Mouse (Mus musculus) erythroblast, embryonic 14.5 days (primary cell): ENCODE data around the gene Sidt1. TPM values are rescaled to one million over a fixed set of nuclear protein-coding genes. Genes with fewer than 3 reads are reported as not detected.

Source experiments
- H3K27me3 ChIP-seq: 2 replicates; pipeline ENCODE4 v1.6.1; 2012; ENCODE audit warnings: inconsistent platforms; ENCODE audit not compliant: control insufficient read depth
- H3K36me3 ChIP-seq: 2 replicates; pipeline ENCODE4 v1.6.1; 2012; ENCODE audit warnings: mild to moderate bottlenecking, inconsistent platforms; ENCODE audit not compliant: control insufficient read depth
- H3K4me1 ChIP-seq: 2 replicates; pipeline ENCODE4 v1.6.1; 2012; ENCODE audit warnings: inconsistent platforms; ENCODE audit not compliant: control insufficient read depth
- H3K4me3 ChIP-seq: replicated peaks from 2 replicates; pipeline ENCODE3; 2012; ENCODE audit warnings: moderate library complexity, mild to moderate bottlenecking, inconsistent platforms
- H3K9me3 ChIP-seq: 2 replicates; pipeline ENCODE4 v1.6.1; 2012; ENCODE audit warnings: low read length, inconsistent platforms, mixed read lengths; ENCODE audit not compliant: control insufficient read depth
- GATA1 ChIP-seq: IDR thresholded peaks from 2 replicates; pipeline ENCODE4 v1.6.1; 2012; ENCODE audit warnings: low read length, inconsistent platforms, mixed read lengths
- TAL1 ChIP-seq: IDR thresholded peaks from 3 replicates; pipeline ENCODE4 v1.6.1; 2012; ENCODE audit warnings: low read length, inconsistent platforms, mixed read lengths
- polyA plus RNA-seq: library from polyadenylated mRNA; stranded (reverse); fragments of >175 nt; gene quantifications from 2 replicates; pipeline ENCODE4 v1.2.3, GENCODE M21; 2012

Gene Sidt1
- polyA plus RNA-seq, 1 experiment, result not detected

DNA sequence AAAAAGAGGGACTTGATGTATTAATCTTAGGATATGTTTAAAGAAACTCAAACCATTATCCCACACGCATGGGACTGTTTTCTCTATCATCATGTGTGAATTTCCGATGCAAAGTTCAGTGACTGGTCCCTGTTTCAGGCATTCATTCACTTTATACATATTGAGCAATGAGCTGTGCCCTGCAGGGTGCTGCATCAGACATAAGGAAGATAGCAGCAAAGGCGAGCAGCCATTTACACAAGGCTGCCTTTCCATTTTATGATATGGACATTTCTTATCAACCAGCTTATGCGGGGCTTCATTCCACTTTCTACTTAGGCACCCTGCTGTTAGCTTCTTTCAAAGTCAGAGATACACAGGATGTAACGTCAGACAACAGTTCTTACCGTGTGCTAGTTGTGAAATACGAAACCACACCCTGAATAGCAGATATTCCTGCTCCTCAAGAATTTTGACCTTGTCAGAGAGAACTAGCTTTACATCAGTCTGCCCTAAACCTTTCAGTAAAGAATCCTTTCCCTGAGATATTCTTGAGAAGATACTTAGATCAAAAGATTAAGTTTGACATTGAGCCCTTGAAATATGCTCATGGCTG lies 45.5 kb downstream of the Sidt1 start:
- Histone ChIP-seq H3K27me3 (no peaks in the 10 kb centered on the region), H3K4me1 (no peaks in the 10 kb centered on the region), H3K4me3 (no peak overlapping the region), H3K9me3 (no peaks in the 10 kb centered on the region), H3K36me3 (no peaks in the 10 kb centered on the region)
- TF ChIP-seq GATA1 (no peak), TAL1 (no peak)

DNA sequence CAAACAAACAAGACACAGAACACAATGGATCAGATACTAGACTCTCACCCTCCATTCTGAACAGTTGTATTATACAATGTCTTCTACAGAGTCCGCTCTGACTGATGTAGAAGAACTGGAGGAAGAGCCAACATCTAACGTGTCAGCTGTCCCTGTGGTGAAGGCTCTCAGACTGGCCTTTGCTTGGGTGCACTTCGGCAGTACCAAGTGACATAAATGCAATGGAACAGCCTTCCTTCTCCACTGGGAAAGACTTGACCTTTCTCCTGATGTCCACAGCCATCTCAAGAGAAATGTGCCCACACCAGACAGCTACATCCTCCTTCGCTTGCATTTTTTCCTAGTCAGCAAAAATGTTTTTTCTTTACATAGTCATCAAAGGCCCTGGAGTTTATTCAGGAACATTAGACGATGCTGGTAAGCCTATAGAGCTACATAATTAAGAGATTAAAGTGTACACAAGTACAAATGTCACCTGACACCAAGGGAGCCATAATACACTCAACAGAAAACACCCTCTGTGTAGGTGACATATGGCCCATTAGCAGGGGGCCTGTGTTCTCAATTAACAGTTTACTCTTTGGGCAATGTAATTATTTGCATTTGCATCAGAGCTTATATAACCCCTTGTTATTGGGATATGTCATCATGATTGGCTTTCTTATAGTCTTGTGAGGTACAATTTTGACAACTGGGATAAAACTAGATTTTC lies 50.2 kb downstream of the Sidt1 start:
- H3K36me3 ChIP-seq, result no peaks in the 10 kb centered on the region
- H3K4me1 ChIP-seq, result no peaks in the 10 kb centered on the region
- no peaks in the 10 kb centered on the region for H3K9me3 ChIP-seq
- no peaks in the 10 kb centered on the region for H3K27me3 ChIP-seq
- TF ChIP-seq TAL1 (no peak), GATA1 (no peak)
- H3K4me3 ChIP-seq, result no peak overlapping the region

DNA sequence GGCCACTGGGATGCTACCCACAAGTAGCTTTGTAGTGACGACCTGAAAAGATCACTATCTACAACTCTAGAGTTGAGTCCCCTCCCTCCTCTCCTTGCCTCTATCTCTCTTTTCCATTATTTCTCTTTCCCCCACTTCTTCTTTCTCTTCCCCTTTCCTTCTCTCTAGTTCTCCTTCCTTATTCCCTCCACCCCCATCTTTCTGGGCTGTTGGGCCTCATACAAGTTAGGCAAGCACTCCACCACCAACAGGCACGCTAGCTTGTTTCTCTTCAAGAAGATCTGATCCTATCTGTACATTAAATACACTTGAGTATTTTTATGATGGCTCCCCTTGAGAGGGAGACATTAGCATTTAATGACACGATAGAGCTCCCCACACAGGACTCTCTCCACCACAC lies 51.0 kb downstream of the Sidt1 start:
- H3K4me1 ChIP-seq, result no peaks in the 10 kb centered on the region
- no peaks in the 10 kb centered on the region for H3K27me3 ChIP-seq
- H3K9me3 ChIP-seq, result no peaks in the 10 kb centered on the region
- H3K36me3 ChIP-seq, result no peaks in the 10 kb centered on the region
- no peak for TF ChIP-seq GATA1
- TF ChIP-seq TAL1, result no peak
- H3K4me3 ChIP-seq, result no peak overlapping the region

DNA sequence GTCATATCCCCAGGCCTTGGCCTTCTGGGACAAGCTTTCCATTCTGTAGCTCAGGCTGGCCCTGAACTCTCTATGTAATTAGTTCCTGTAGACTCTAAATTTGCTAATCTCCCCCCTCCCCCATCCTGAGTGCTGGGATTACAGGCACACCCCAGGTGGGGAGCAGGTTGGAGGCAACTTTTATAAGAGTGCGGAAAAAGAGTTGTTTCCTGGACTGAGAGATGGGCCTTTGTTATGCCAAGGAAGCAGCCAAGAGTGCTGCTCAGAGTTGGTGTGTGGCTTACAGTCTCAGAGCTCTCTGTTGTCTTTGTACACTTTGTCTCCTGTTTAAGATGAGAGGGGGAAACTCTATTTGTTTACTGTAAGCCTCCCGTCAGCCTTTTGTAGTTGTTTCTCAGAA lies 52.2 kb downstream of the Sidt1 start:
- no peak for TF ChIP-seq GATA1
- TF ChIP-seq TAL1, result no peak
- Histone ChIP-seq H3K4me3 (no peak overlapping the region), H3K4me1 (no peaks in the 10 kb centered on the region), H3K36me3 (no peaks in the 10 kb centered on the region), H3K9me3 (no peaks in the 10 kb centered on the region), H3K27me3 (no peaks in the 10 kb centered on the region)

DNA sequence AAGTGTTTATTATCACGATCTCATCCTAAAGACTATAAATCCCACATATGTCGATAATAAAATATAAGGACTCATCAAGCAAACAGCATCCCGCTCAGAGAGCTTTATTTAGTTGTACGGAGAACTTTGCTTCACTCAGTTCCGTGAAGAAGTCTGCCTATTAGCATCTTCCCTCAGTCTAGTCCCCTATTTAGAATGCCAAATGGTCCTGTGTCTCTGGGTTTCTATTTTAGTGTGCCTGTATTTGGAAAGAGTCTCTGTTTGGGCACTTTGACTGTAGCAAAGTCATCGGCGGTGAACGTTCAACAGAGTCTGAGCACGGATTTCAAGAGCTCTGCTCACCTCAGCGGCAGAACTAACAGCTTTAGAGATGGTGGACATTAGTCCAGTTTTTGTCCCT lies 55.8 kb downstream of the Sidt1 start:
- Histone ChIP-seq H3K4me3 (no peak overlapping the region), H3K4me1 (no peaks in the 10 kb centered on the region), H3K27me3 (no peaks in the 10 kb centered on the region), H3K36me3 (no peaks in the 10 kb centered on the region), H3K9me3 (no peaks in the 10 kb centered on the region)
- TF ChIP-seq GATA1 (no peak), TAL1 (no peak)

DNA sequence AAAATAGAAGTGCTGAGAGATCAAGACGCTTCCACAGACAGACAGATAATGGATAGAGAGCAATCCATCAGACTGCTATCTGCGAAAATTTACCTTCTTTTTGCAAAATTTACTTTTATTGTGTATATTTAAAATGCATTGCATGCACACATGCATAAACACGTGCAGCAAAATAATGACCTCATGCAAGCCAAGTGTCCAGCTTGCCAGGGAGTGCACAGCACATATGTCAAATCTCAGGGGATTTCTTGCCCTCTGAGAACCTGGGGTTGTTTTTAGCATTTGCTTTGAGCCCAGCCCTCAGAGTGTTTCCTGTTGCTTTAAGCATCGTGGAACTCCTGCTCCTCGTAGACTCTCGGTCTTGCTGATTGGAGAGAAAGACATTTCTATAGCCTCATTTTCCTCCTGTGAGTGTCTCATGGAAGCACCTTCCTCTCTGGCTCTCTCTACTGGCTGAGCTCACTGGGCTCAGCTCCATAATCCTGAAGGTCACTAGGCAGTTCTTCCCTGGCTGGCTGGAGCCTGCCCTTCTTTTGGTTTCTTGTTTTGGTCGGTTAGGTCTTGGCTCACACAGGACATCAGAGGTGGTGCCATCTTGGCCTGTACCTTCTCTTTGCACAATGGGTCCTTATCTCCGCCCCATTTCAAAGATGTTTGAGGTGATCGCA lies 61.5 kb downstream of the Sidt1 start:
- H3K4me3 ChIP-seq, result no peak overlapping the region
- no peaks in the 10 kb centered on the region for H3K36me3 ChIP-seq
- H3K4me1 ChIP-seq, result peaks cover 4% of the 10 kb centered on the region
- peaks cover 4% of the 10 kb centered on the region; the same call in 1 of the 2 replicates for H3K27me3 ChIP-seq
- no peaks in the 10 kb centered on the region for H3K9me3 ChIP-seq
- TF ChIP-seq TAL1 (no peak), GATA1 (no peak)

DNA sequence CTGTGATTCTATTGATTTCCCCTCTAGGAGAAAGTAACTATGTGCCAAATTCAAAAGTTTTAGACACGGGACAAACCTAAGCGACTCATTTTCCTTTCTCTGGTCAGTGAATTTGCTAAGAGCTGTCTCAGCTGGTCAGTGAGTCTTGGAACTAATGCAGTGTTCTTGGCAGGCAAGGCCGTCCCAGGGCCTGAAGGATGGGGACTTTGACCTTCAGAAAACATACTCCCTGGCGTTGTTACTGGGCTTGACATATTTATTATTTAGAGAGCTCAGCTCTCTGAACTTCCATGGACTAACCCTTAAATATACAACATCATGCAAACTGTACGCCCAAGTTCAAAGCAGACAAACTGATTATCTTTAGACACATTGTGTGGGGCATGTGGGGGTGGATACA lies 62.4 kb downstream of the Sidt1 start:
- Histone ChIP-seq H3K4me3 (no peak overlapping the region), H3K9me3 (no peaks in the 10 kb centered on the region), H3K27me3 (peaks cover 4% of the 10 kb centered on the region; the same call in 1 of the 2 replicates), H3K4me1 (peaks cover 13% of the 10 kb centered on the region), H3K36me3 (no peaks in the 10 kb centered on the region)
- TF ChIP-seq GATA1 (no peak), TAL1 (no peak)

DNA sequence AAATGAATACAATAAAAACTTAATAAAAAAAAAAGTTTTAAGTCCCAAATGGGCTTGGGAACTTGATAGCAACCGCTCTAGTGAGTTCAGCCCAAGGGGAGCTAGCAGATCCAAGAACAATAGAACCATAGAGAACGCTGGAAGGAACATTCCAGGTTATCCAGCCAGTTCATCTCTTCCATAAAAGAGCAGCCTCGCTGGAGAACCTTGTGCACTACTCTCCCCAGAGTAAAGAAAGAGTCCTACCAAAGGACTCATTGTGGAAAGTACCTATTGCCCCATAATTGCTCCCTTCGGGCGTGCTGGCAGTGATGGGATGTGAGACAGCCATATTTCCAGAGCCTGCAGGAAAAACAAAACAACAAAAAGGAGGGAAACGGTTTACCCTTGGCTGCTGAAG lies 63.4 kb downstream of the Sidt1 start:
- Histone ChIP-seq H3K4me1 (peaks cover 23% of the 10 kb centered on the region), H3K27me3 (peaks cover 4% of the 10 kb centered on the region; the same call in 1 of the 2 replicates), H3K4me3 (no peak overlapping the region), H3K9me3 (no peaks in the 10 kb centered on the region), H3K36me3 (no peaks in the 10 kb centered on the region)
- TF ChIP-seq TAL1, result no peak
- TF ChIP-seq GATA1, result no peak

DNA sequence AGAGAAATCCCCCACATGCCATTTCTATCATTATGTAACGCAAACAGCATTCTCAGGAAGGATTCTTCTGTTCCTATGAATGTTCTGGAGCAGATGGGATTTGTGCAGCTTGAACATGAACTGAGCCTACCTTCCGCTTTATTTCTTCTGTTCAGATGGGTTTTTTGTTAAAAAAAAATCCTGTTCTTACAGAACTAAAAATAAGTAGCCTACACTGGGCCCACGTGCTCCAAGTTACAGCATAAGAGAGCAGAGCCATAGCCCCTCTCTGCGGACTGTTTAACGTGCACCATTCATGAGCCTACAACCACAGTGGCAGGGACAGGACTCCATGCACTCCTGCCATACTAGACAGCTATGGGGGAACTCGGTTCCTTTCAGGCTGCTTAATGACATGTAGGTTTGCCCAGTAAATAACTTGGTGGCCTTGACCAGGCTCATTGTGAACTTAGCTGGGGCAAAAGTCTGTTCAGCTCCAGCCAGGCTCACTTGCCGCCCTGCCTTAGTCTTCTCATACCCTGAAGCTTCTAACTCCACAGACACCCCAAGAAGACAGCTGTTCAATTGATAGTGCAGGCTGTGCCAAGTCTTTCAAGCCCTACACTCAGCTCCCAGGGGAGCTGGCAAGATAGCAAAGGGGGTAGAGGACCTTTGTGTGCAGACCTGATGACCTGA lies 64.3 kb downstream of the Sidt1 start:
- Histone ChIP-seq H3K4me1 (peaks cover 23% of the 10 kb centered on the region), H3K4me3 (no peak overlapping the region), H3K27me3 (peaks cover 4% of the 10 kb centered on the region; the same call in 1 of the 2 replicates), H3K36me3 (no peaks in the 10 kb centered on the region), H3K9me3 (no peaks in the 10 kb centered on the region)
- TF ChIP-seq GATA1, result no peak
